Mouse (Mus musculus) neural tube, embryonic 15.5 days (tissue): ENCODE data around the gene Acap1. TPM values are rescaled to one million over a fixed set of nuclear protein-coding genes. Genes with fewer than 3 reads are reported as not detected.
"Not testable (repeated sequence)": the region's sequence is repeated elsewhere in the genome, so short reads cannot be mapped to it uniquely, and the experiment has no call there.

ENCODE experiments used
- ATAC-seq: fragments of 200-750 bp; cut with Nextera tagmentation; 2 replicates; pipeline ENCODE4 v1.8.0; 2017; ENCODE audit warnings: mild to moderate bottlenecking, moderate TSS enrichment, moderate library complexity; ENCODE audit not compliant: low FRiP score
- H3K27ac ChIP-seq: fragments of 300-500 bp; sonication (generic); replicated peaks from 2 replicates; pipeline ENCODE4 v1.5.1; 2015; ENCODE audit warnings: mild to moderate bottlenecking, inconsistent platforms
- H3K27me3 ChIP-seq: fragments of 300-500 bp; sonication (generic); replicated peaks from 2 replicates; pipeline ENCODE4 v1.6.1; 2015; ENCODE audit warnings: inconsistent platforms
- H3K36me3 ChIP-seq: fragments of 300-500 bp; sonication (generic); 2 replicates; pipeline ENCODE4 v1.6.1; 2015; ENCODE audit warnings: inconsistent platforms
- H3K4me1 ChIP-seq: fragments of 300-500 bp; sonication (generic); 2 replicates; pipeline ENCODE4 v1.6.1; 2015; ENCODE audit warnings: inconsistent platforms
- H3K4me2 ChIP-seq: fragments of 300-500 bp; sonication (generic); 2 replicates; pipeline ENCODE4 v1.6.1; 2015; ENCODE audit warnings: inconsistent platforms, mild to moderate bottlenecking, moderate library complexity
- H3K4me3 ChIP-seq: fragments of 300-500 bp; sonication (generic); replicated peaks from 2 replicates; pipeline ENCODE4 v1.5.1; 2015; ENCODE audit warnings: mild to moderate bottlenecking, inconsistent platforms
- H3K9ac ChIP-seq: fragments of 300-500 bp; sonication (generic); replicated peaks from 2 replicates; pipeline ENCODE4 v1.6.1; 2015; ENCODE audit warnings: mild to moderate bottlenecking, inconsistent platforms
- H3K9me3 ChIP-seq: fragments of 300-500 bp; sonication (generic); replicated peaks from 2 replicates; pipeline ENCODE4 v1.6.1; 2016; ENCODE audit warnings: inconsistent platforms
- WGBS: fragments of 180-500 bp; shearing (Covaris S2); methylation state at CpG from one replicate; pipeline ENCODE4 v1.1.7; 2015; ENCODE audit warnings: mixed read lengths; 5-methylcytosine and 5-hydroxymethylcytosine counted together
- polyA plus RNA-seq: library from polyadenylated mRNA; unstranded; fragments of >200 nt; fragmentation: Nextera tagmentation; extraction: Ambion mirVana; gene quantifications from 2 replicates; pipeline ENCODE4 v1.2.1, GENCODE M21; 2015

Acap1 gene
- polyA plus RNA-seq, 1 experiment from 2014 or later, result 0.40 TPM

- WGBS, result 48% methylated on average over 8 of the region's 8 CpGs
- H3K9ac ChIP-seq, result no peak overlapping the region
- peaks cover 1% of the 10 kb centered on the region for H3K27me3 ChIP-seq
- no peaks in the 10 kb centered on the region for H3K9me3 ChIP-seq
- no peak overlapping the region for H3K27ac ChIP-seq
- no peak overlapping the region for H3K4me2 ChIP-seq
- H3K4me3 ChIP-seq, result no peak overlapping the region
- no peaks in the 10 kb centered on the region for H3K4me1 ChIP-seq
- no peak for ATAC-seq
- H3K36me3 ChIP-seq, result no peaks in the 10 kb centered on the region
Measured at GRCm38 (mm10) chr11:69864138-69864860, 31.0 kb downstream of the Acap1 start.

- H3K36me3 ChIP-seq, H3K4me1 ChIP-seq, H3K4me3 ChIP-seq, H3K9ac ChIP-seq, H3K27ac ChIP-seq, H3K9me3 ChIP-seq, H3K27me3 ChIP-seq, H3K4me2 ChIP-seq, ATAC-seq: not testable (repeated sequence)
- 84% methylated on average over 3 of the region's 3 CpGs for WGBS
Measured at GRCm38 (mm10) chr11:69863729-69864128, 31.6 kb downstream of the Acap1 start.

GRCm38 (mm10) chr11:69858113-69858998 lies 37.0 kb downstream of the Acap1 start, which contains the start of gene Tnk1:
Tnk1 (minus strand) TSS chr11:69858730.
- no peaks in the 10 kb centered on the region for H3K36me3 ChIP-seq
- no peak within 1 kb of the TSS for H3K9ac ChIP-seq
- H3K4me3 ChIP-seq, result no peak within 1 kb of the TSS
- ATAC-seq, result no peak
- peaks cover 6% of the 10 kb centered on the region; the same call in 1 of the 2 replicates for H3K4me1 ChIP-seq
- H3K9me3 ChIP-seq, result no peaks in the 10 kb centered on the region
- no peak within 1 kb of the TSS for H3K27ac ChIP-seq
- H3K27me3 ChIP-seq, result peaks cover 20% of the 10 kb centered on the region
- no peak within 1 kb of the TSS for H3K4me2 ChIP-seq
- WGBS, result 20% methylated on average over 30 of the region's 30 CpGs

GRCm38 (mm10) chr11:69855347-69855746 lies 40.0 kb downstream of the Acap1 start:
- peaks cover 18% of the 10 kb centered on the region for H3K36me3 ChIP-seq
- H3K9ac ChIP-seq, result no peak overlapping the region
- ATAC-seq, result no peak
- peaks cover 8% of the 10 kb centered on the region for H3K4me1 ChIP-seq
- H3K4me3 ChIP-seq, result no peak overlapping the region
- H3K9me3 ChIP-seq, result no peaks in the 10 kb centered on the region
- H3K27ac ChIP-seq, result no peak overlapping the region
- H3K27me3 ChIP-seq, result peaks cover 20% of the 10 kb centered on the region
- WGBS, result 30% methylated on average over 16 of the region's 16 CpGs
- H3K4me2 ChIP-seq, result no peak overlapping the region

- 92% methylated on average over 10 of the region's 10 CpGs for WGBS
- no peaks in the 10 kb centered on the region for H3K9me3 ChIP-seq
- H3K4me1 ChIP-seq, result peaks cover 10% of the 10 kb centered on the region
- no peak overlapping the region for H3K27ac ChIP-seq
- H3K9ac ChIP-seq, result no peak overlapping the region
- peaks cover 20% of the 10 kb centered on the region for H3K27me3 ChIP-seq
- no peak overlapping the region for H3K4me2 ChIP-seq
- peaks cover 24% of the 10 kb centered on the region for H3K36me3 ChIP-seq
- ATAC-seq, result no peak
- H3K4me3 ChIP-seq, result no peak overlapping the region
Measured at GRCm38 (mm10) chr11:69854680-69855079, 40.7 kb downstream of the Acap1 start.

- Histone ChIP-seq H3K27ac (no peak overlapping the region), H3K9me3 (no peaks in the 10 kb centered on the region)
- WGBS, result 74% methylated on average over 7 of the region's 7 CpGs
Measured at GRCm38 (mm10) chr11:69853994-69854393, 41.3 kb downstream of the Acap1 start.

GRCm38 (mm10) chr11:69850754-69851153 lies 44.6 kb downstream of the Acap1 start:
- no peak overlapping the region for H3K4me2 ChIP-seq
- H3K36me3 ChIP-seq, result peaks cover 40% of the 10 kb centered on the region
- peaks cover 31% of the 10 kb centered on the region for H3K4me1 ChIP-seq
- no peaks in the 10 kb centered on the region for H3K9me3 ChIP-seq
- no peak overlapping the region for H3K27ac ChIP-seq
- no peak for ATAC-seq
- 73% methylated on average over 8 of the region's 8 CpGs for WGBS
- H3K27me3 ChIP-seq, result no peaks in the 10 kb centered on the region
- H3K4me3 ChIP-seq, result no peak overlapping the region
- H3K9ac ChIP-seq, result no peak overlapping the region

More at GRCm38 (mm10) chr11:69853994-69854393, 41.3 kb downstream of the Acap1 start:
- Histone ChIP-seq H3K4me1 (peaks cover 10% of the 10 kb centered on the region), H3K4me3 (no peak overlapping the region), H3K9ac (no peak overlapping the region), H3K36me3 (peaks cover 31% of the 10 kb centered on the region), H3K4me2 (no peak overlapping the region), H3K27me3 (peaks cover 16% of the 10 kb centered on the region)
- no peak for ATAC-seq

GRCm38 (mm10) chr11:69849884-69850283 lies 45.5 kb downstream of the Acap1 start:
- no peak overlapping the region for H3K9ac ChIP-seq
- no peak overlapping the region for H3K4me2 ChIP-seq
- WGBS, result 92% methylated on average over 15 of the region's 15 CpGs
- no peak overlapping the region for H3K27ac ChIP-seq
- peaks cover 33% of the 10 kb centered on the region for H3K4me1 ChIP-seq
- H3K27me3 ChIP-seq, result no peaks in the 10 kb centered on the region
- H3K36me3 ChIP-seq, result peaks cover 40% of the 10 kb centered on the region
- no peaks in the 10 kb centered on the region for H3K9me3 ChIP-seq
- no peak for ATAC-seq
- H3K4me3 ChIP-seq, result no peak overlapping the region

- no peak overlapping the region for H3K4me3 ChIP-seq
- peaks cover 33% of the 10 kb centered on the region for H3K4me1 ChIP-seq
- no peak overlapping the region for H3K9ac ChIP-seq
- H3K4me2 ChIP-seq, result no peak overlapping the region
- no peak overlapping the region for H3K27ac ChIP-seq
- peaks cover 40% of the 10 kb centered on the region for H3K36me3 ChIP-seq
- ATAC-seq, result no peak
- H3K9me3 ChIP-seq, result no peaks in the 10 kb centered on the region
- 90% methylated on average over 9 of the region's 9 CpGs for WGBS
- H3K27me3 ChIP-seq, result no peaks in the 10 kb centered on the region
Measured at GRCm38 (mm10) chr11:69849128-69849527, 46.2 kb downstream of the Acap1 start.

GRCm38 (mm10) chr11:69848021-69848420 lies 47.3 kb downstream of the Acap1 start:
- Histone ChIP-seq H3K4me3 (peak overlapping the region; percentile 66), H3K9ac (peak overlapping the region; percentile 81; the same call in 1 of the 2 replicates), H3K36me3 (peaks cover 40% of the 10 kb centered on the region), H3K27me3 (no peaks in the 10 kb centered on the region), H3K4me2 (peak overlapping the region; percentile 85), H3K9me3 (no peaks in the 10 kb centered on the region), H3K27ac (no peak overlapping the region), H3K4me1 (peaks cover 33% of the 10 kb centered on the region)
- ATAC-seq, result no peak
- WGBS, result 95% methylated on average over 6 of the region's 6 CpGs

- H3K9ac ChIP-seq, result peak overlapping the region; percentile 81
- WGBS, result 11% methylated on average over 34 of the region's 37 CpGs
Measured at GRCm38 (mm10) chr11:69846738-69847688, 48.3 kb downstream of the Acap1 start.

More at GRCm38 (mm10) chr11:69846738-69847688, 48.3 kb downstream of the Acap1 start:
- Histone ChIP-seq H3K27me3 (no peaks in the 10 kb centered on the region), H3K9me3 (no peaks in the 10 kb centered on the region), H3K4me3 (peak overlapping the region; percentile 66), H3K27ac (peak overlapping the region; percentile 93), H3K36me3 (peaks cover 38% of the 10 kb centered on the region), H3K4me1 (peaks cover 33% of the 10 kb centered on the region), H3K4me2 (peak overlapping the region; percentile 85)
- peak; percentile 45 for ATAC-seq
